Mouse (Mus musculus) small intestine, adult 2 months (tissue): ENCODE measurements at regions not wholly inside any gene's neighbourhood (a gene's known extent, or its start where the extent isn't known, plus 50 kb on each side); places are given as distances from the start of the nearest gene placed in this dataset.

Experiments used
- H3K27ac ChIP-seq: fragments of 200-500 bp; 2 replicates; pipeline ENCODE4 v1.5.1; 2012; ENCODE audit warnings: low read depth, low read length, control low read depth, inconsistent platforms; ENCODE audit not compliant: insufficient read depth
- H3K27me3 ChIP-seq: fragments of 200-500 bp; 2 replicates; pipeline ENCODE4 v1.6.1; 2012; ENCODE audit warnings: mild to moderate bottlenecking, moderate library complexity, low read length, inconsistent platforms; ENCODE audit not compliant: control insufficient read depth, insufficient read depth
- H3K36me3 ChIP-seq: fragments of 200-500 bp; 2 replicates; pipeline ENCODE4 v1.6.1; 2012; ENCODE audit warnings: mild to moderate bottlenecking, low read length, control low read depth, inconsistent platforms; ENCODE audit not compliant: control insufficient read depth, insufficient read depth
- H3K4me1 ChIP-seq: fragments of 200-500 bp; 2 replicates; pipeline ENCODE4 v1.6.1; 2012; ENCODE audit warnings: low read length, inconsistent platforms, mixed read lengths; ENCODE audit not compliant: control insufficient read depth, insufficient read depth, insufficient read length
- H3K4me3 ChIP-seq: fragments of 200-500 bp; 2 replicates; pipeline ENCODE4 v1.5.1; 2012; ENCODE audit warnings: low read depth, mild to moderate bottlenecking, control low read depth, inconsistent platforms, low read length, moderate library complexity
- CTCF ChIP-seq: fragments of 200-500 bp; IDR thresholded peaks from 2 replicates; pipeline ENCODE4 v1.5.1; 2012; ENCODE audit warnings: low read depth, mild to moderate bottlenecking, control low read depth, inconsistent platforms, low read length, moderate library complexity, mixed read lengths; ENCODE audit not compliant: insufficient replicate concordance, insufficient read length; ENCODE audit errors: extremely low read depth
- POLR2A ChIP-seq: fragments of 200-500 bp; IDR thresholded peaks from 2 replicates; pipeline ENCODE4 v1.6.1; 2012; ENCODE audit warnings: low read depth, mild to moderate bottlenecking, control low read depth, inconsistent platforms, low read length, moderate library complexity
- WGBS: fragments of 180-500 bp; shearing (Covaris S2); methylation state at CpG from one replicate; pipeline ENCODE4 v1.1.7; 2018; 5-methylcytosine and 5-hydroxymethylcytosine counted together

DNA sequence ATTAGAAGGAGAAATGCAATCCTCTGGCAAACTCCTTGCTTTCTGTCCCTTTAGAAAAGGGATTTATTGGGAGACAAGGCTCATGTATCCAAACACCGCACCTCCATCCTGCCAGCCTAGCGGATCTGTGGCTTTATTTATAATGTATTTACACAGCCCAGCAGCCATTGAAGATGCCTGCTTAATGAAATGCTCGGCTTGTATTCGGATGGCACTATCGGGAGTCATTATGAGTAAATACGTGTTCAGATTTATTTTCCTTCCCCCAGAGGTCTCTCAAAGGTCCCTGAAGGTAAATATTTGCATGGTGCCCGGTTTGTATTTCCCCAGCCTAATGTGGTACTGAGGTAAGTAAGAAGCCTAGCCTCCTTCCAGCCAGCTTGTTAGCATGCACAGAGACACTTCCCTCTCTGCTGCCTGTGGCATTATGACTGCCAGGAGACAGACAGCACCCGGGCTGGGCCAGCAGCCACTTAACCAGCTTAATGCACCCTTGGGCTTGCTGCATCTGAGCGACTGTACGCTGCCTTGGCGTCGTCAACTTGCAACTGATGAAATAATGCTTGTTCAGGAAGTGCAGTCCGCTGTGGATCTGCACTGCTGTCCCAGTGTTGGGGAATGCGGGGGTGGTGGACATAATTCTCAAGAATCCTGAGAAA, 80.7 kb upstream of the Dlx2 start:
- Histone ChIP-seq H3K36me3 (no peaks in the 10 kb centered on the region), H3K4me3 (no peak overlapping the region), H3K4me1 (peaks cover 17% of the 10 kb centered on the region), H3K27me3 (0 out of 2 replicates have a peak, but pooled peaks cover 3% of the 10 kb centered on the region), H3K27ac (0 out of 2 replicates have a peak overlapping the region, but pooled peaks have one; percentile 14)
- WGBS, result 32% methylated on average over 14 of the region's 14 CpGs
- TF ChIP-seq CTCF (no peak), POLR2A (no peak)

DNA sequence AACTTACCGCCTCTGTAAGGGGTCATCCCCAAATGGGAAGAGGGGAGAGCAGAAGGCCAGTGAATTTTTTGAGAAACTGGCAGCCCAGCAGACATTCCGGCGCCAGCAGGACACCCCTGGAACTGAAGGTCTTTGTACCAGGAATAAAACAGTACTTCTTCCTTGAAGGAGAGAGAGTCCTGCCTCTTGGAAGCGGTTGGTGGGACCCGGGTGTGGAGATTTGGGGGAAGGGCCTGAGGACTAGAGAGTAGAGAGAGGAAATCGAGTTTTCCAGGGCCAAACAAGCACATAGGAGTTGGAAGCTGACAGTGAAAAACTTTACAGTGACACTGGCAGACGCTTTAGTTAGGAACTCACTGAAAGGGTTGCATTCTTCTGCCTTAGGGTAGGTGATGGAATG, 82.3 kb upstream of the Dlx2 start:
- no peak overlapping the region for H3K27ac ChIP-seq
- 0 out of 2 replicates have a peak, but pooled peaks cover 3% of the 10 kb centered on the region for H3K27me3 ChIP-seq
- TF ChIP-seq POLR2A (no peak), CTCF (no peak)
- 69% methylated on average over 7 of the region's 7 CpGs for WGBS
- no peaks in the 10 kb centered on the region for H3K36me3 ChIP-seq
- H3K4me3 ChIP-seq, result no peak overlapping the region
- H3K4me1 ChIP-seq, result peaks cover 17% of the 10 kb centered on the region

DNA sequence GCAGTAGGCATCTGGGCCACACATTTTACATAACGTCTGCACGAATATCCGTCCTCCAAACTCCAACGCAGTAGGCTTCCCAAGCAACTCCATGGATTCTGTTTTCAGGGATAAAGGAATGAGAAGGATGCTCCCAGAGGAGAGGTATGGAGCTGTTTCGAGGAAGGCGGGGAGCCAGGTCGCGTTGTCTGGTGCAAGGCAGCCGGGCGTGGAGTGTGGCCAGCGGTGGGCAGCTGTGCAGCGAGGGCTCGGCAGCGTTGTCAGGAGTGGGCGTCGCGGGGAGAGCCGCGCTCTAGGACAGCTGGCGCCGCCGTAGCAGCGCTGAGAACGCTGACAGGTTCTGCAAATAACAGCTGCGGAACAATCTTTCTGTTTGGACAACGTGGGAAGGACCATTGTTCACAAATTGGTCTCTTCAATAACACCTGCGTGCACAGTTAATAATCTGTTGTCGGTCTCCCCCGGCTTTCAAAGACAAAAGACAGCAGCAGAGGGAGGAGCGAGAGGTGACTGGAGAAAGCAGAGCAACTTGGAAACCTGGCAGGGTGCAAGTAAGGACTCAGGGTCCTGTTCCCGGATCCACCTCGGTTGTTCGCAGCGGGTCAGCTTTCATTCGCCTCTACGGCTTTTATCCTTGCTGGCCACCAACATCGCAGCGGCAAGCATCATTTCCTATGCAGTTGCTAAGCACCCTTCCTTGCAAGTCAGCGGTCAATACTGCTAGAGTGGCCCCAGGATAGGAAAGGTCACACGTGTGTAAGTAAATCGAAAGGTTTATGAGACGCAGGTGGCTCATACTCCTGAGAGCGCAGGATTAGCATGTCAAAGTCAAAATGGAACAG, 83.0 kb upstream of the Dlx2 start:
- WGBS, result 3% methylated on average over 43 of the region's 43 CpGs
- Histone ChIP-seq H3K4me3 (peak overlapping the region; percentile 51), H3K27ac (no peak overlapping the region), H3K36me3 (no peaks in the 10 kb centered on the region), H3K27me3 (0 out of 2 replicates have a peak, but pooled peaks cover 3% of the 10 kb centered on the region), H3K4me1 (peaks cover 17% of the 10 kb centered on the region)
- no peak for TF ChIP-seq CTCF
- TF ChIP-seq POLR2A, result no peak

DNA sequence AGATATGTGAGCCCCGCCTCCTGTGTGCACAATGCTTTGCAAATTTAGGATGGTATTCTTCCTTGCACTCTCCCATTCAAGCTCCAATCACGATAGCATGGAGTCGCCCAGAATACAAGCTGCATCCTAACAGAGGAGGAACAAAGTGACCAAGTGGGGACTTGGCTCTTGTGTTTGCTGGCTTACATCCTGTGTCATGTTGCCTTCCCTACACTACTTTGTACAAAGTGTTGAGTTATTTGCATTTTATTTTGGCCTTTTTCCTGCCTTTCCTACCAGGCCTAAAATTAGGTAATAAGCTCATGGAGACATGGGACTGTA, 83.5 kb upstream of the Dlx2 start:
- 0 out of 2 replicates have a peak, but pooled peaks cover 3% of the 10 kb centered on the region for H3K27me3 ChIP-seq
- WGBS, result 17% methylated on average over 3 of the region's 3 CpGs
- no peak overlapping the region for H3K27ac ChIP-seq
- H3K36me3 ChIP-seq, result no peaks in the 10 kb centered on the region
- no peak overlapping the region for H3K4me3 ChIP-seq
- TF ChIP-seq CTCF (no peak), POLR2A (no peak)
- peaks cover 17% of the 10 kb centered on the region for H3K4me1 ChIP-seq

DNA sequence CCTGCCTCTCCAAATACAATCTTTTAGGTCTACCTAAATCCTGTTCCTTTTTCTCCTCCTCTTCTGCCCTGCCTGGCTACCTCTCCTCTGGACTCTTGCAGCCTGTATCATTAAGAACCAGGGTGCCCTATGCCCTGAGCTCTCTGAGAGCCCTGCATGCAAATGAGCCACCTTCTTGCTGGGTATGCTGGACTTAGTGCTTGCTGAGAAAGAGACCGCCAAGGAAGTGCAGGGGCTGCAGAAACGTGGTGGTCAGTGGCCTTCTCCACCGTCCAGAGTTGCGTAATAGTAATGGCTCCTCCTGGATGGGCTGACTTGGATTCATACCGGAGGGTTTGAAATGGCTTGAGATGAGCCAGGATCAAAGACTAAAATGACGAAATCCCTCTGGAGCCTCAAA, 86.9 kb upstream of the Dlx2 start:
- WGBS, result 82% methylated on average over 6 of the region's 6 CpGs
- H3K27ac ChIP-seq, result no peak overlapping the region
- 0 out of 2 replicates have a peak, but pooled peaks cover 3% of the 10 kb centered on the region for H3K27me3 ChIP-seq
- H3K4me3 ChIP-seq, result no peak overlapping the region
- peaks cover 3% of the 10 kb centered on the region; the same call in 1 of the 2 replicates for H3K4me1 ChIP-seq
- TF ChIP-seq POLR2A (no peak), CTCF (no peak)
- H3K36me3 ChIP-seq, result no peaks in the 10 kb centered on the region

DNA sequence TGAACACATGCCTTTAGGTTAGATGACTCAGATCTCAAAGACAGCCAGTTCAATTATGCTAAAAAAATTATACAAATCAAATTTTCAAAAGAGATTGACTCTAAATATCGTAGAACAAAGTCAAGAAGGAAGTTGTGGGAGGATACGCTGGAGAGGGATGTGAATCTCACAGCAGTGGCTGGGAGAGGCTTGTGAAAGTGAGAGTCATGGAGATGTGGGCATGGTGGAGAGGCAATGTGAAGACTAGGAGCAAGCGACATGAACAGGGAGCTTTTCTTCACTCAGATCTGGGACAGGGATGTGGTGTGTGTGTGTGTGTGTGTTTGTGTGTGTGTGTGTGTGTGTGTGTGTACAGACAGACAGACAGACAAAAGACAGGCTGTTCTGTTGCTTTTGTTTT, 87.9 kb upstream of the Dlx2 start:
- 79% methylated on average over 3 of the region's 3 CpGs for WGBS
- Histone ChIP-seq H3K27me3 (0 out of 2 replicates have a peak, but pooled peaks cover 3% of the 10 kb centered on the region), H3K4me3 (no peak overlapping the region), H3K36me3 (no peaks in the 10 kb centered on the region), H3K4me1 (no peaks in the 10 kb centered on the region), H3K27ac (no peak overlapping the region)
- TF ChIP-seq POLR2A (no peak), CTCF (no peak)

DNA sequence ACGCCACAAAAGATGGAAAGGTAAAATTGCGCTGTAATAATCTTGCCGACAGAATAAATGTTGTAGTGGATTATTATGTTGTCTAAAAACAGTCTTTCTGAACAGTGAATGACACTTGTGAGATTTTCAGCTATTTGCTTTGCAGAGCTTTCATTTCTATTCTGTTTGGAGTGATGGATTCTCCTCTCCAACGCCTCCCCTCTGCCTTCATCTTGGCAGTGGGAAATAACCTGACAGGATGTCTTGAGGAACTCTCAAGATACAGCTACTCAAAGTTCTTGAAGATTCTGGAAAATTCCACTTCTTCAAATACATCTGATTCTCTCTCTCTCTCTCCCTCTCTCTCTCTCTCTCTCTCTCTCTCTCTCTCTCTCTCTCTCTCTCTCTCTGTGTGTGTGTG, 89.6 kb upstream of the Dlx2 start:
- H3K27ac ChIP-seq, result no peak overlapping the region
- peaks cover 2% of the 10 kb centered on the region; the same call in 1 of the 2 replicates for H3K4me1 ChIP-seq
- H3K27me3 ChIP-seq, result no peaks in the 10 kb centered on the region
- 93% methylated on average over 4 of the region's 4 CpGs for WGBS
- H3K36me3 ChIP-seq, result no peaks in the 10 kb centered on the region
- no peak for TF ChIP-seq CTCF
- TF ChIP-seq POLR2A, result no peak
- H3K4me3 ChIP-seq, result no peak overlapping the region

DNA sequence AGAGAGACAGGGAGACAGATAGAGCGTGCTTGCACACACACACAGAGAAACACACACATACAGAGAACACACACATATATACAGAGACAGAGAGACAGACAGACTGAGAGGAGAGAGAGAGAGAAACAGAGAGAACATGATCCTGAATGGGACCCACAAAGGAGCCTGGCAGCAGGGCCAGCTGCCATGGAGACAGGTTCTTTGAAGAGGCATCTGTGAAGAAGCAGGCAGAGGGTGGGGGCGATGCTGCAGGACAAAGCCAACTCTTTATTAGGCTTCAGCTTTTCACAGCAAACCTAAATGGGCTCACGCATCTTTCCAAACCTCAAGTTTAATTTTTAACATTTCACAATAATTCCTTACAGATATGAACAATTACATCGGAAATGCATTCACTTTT, 90.0 kb upstream of the Dlx2 start:
- Histone ChIP-seq H3K27ac (no peak overlapping the region), H3K4me1 (peaks cover 2% of the 10 kb centered on the region; the same call in 1 of the 2 replicates), H3K36me3 (no peaks in the 10 kb centered on the region), H3K4me3 (no peak overlapping the region), H3K27me3 (no peaks in the 10 kb centered on the region)
- TF ChIP-seq POLR2A, result no peak
- no peak for TF ChIP-seq CTCF
- 96% methylated on average over 4 of the region's 4 CpGs for WGBS
